Mouse (Mus musculus) ES-Bruce4 (cell line): Measurements from ENCODE around the gene Mpped1.

ENCODE experiments used
- CTCF ChIP-seq: IDR thresholded peaks from one replicate; pipeline ENCODE4 v1.8.1; 2011; ENCODE audit warnings: low read depth, low read length
- EP300 ChIP-seq: IDR thresholded peaks from 2 replicates; pipeline ENCODE4 v1.6.1; 2011; ENCODE audit warnings: low read depth, low read length; ENCODE audit not compliant: insufficient read depth
- POLR2A ChIP-seq: IDR thresholded peaks from one replicate; pipeline ENCODE4 v1.8.1; 2011; ENCODE audit warnings: low read length; ENCODE audit not compliant: insufficient read depth

DNA sequence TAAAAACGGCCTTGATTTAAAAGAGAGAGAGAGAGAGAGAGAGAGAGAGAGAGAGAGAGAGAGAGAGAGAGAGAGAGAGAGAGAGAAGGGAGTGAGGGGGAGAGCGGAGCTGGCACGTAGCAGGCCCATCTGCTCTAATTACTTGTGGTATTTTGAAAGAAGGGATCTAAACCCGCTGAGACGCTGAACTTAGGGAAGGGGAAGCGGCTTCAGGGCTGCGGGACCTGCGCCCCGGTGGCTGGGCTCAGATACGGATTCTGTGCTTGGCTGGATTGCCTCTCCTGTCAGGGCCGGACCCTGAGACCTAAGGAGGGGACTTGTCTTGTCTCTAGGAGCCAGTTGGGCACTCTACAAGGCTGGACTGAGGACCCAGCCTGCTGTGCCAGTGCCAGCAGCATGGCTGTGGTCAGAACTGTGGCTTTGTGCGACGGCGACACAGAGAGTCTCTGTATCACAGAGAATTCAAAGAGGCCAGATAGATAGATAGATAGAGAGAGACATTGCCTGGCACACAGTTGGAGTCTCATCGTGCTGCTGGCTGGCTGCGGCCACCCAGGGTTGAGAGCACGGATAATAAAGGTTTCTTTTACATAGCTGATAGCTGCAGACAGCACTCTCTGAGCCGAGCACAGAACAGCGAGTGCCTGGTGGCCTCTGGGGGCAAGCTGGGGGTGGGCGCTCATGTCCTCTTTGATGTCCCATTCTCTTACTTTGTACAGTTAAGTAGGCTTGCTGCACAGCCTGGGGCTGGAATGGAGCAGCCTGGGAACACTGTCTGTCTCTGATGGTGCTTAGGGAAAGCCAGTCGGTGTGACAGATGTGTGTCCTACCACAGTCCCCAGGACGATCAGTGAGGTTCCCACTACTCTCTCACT, 63.9 kb downstream of the Mpped1 start:
- TF ChIP-seq POLR2A (no peak), CTCF (no peak), EP300 (no peak)
